Mouse (Mus musculus) G1E (cell line): ENCODE results near the gene Gm48551. TPM values are rescaled to one million over a fixed set of nuclear protein-coding genes. Genes with fewer than 3 reads are reported as not detected.

Experiments
- ATAC-seq: 2 replicates; pipeline ENCODE4 v1.8.0; 2016; ENCODE audit warnings: mild to moderate bottlenecking; ENCODE audit not compliant: insufficient number of reproducible peaks, poor library complexity, low FRiP score, severe bottlenecking; ENCODE audit errors: extremely low read depth
- DNase-seq: peaks from one replicate; pipeline ENCODE4 v3.0.0; 2012; ENCODE audit warnings: low spot score
- H3K27me3 ChIP-seq: 2 replicates; pipeline ENCODE4 v1.6.1; 2012; ENCODE audit warnings: mild to moderate bottlenecking, low read length, inconsistent platforms; ENCODE audit not compliant: insufficient read depth
- H3K36me3 ChIP-seq: replicated peaks from 2 replicates; pipeline ENCODE3; 2012; ENCODE audit warnings: mild to moderate bottlenecking, inconsistent platforms
- H3K4me1 ChIP-seq: 2 replicates; pipeline ENCODE4 v1.6.1; 2012; ENCODE audit warnings: low read depth, low read length, inconsistent platforms, mixed read lengths; ENCODE audit not compliant: insufficient read depth
- H3K4me3 ChIP-seq: 2 replicates; pipeline ENCODE4 v1.5.1; 2012; ENCODE audit warnings: low read depth, mild to moderate bottlenecking, inconsistent platforms, low read length, moderate library complexity, mixed read lengths
- H3K9me3 ChIP-seq: replicated peaks from 2 replicates; pipeline ENCODE4 v1.6.1; 2012; ENCODE audit warnings: inconsistent platforms
- CTCF ChIP-seq: IDR thresholded peaks from 2 replicates; pipeline ENCODE4 v1.5.1; 2012; ENCODE audit warnings: low read depth, low read length, inconsistent platforms, mixed read lengths
- GATA1 ChIP-seq: IDR thresholded peaks from 2 replicates; pipeline ENCODE4 v1.6.1; 2012; ENCODE audit warnings: borderline replicate concordance, low read length, inconsistent platforms, mixed read lengths
- GATA2 ChIP-seq: IDR thresholded peaks from 2 replicates; pipeline ENCODE4 v1.6.1; 2012; ENCODE audit warnings: low read depth, low read length, inconsistent platforms, borderline replicate concordance
- POLR2AphosphoS5 ChIP-seq: IDR thresholded peaks from 2 replicates; pipeline ENCODE4 v1.6.1; 2012; ENCODE audit warnings: low read depth, low read length, inconsistent platforms; ENCODE audit not compliant: insufficient replicate concordance
- TAL1 ChIP-seq: conservative IDR thresholded peaks from 2 replicates; pipeline ENCODE4 v1.6.1; 2012; ENCODE audit warnings: low read depth, low read length, inconsistent platforms, mixed read lengths
- polyA plus RNA-seq: library from polyadenylated mRNA; stranded (reverse); fragments of >175 nt; gene quantifications from 2 replicates; pipeline ENCODE4 v1.2.3, GENCODE M21; 2012
- total RNA-seq, 2 experiments: library from RNA; stranded (forward) in 1 of 2; stranded (reverse) in 1 of 2; fragments of 200-1000 nt in 1 of 2; fragments of >200 nt in 1 of 2; fragmentation: Nextera tagmentation in 1 of 2; gene quantifications; 2 replicates each; pipeline ENCODE4 v1.2.3; 2014 to 2017

The Gm48551 gene
- total and polyA plus RNA-seq, 3 experiments = 0.72 to 2.6 (median 1.1) TPM

GRCm38 (mm10) chr10:81410981-81411380, 26.7 kb downstream of the Gm48551 start:
- H3K36me3 ChIP-seq = peaks cover 34% of the 10 kb centered on the region
- H3K4me3 ChIP-seq = peak overlapping the region; percentile 45; the same call in 1 of the 2 replicates
- no peak for TF ChIP-seq CTCF
- no peak for TF ChIP-seq GATA1
- TF ChIP-seq GATA2 = no peak

DNA sequence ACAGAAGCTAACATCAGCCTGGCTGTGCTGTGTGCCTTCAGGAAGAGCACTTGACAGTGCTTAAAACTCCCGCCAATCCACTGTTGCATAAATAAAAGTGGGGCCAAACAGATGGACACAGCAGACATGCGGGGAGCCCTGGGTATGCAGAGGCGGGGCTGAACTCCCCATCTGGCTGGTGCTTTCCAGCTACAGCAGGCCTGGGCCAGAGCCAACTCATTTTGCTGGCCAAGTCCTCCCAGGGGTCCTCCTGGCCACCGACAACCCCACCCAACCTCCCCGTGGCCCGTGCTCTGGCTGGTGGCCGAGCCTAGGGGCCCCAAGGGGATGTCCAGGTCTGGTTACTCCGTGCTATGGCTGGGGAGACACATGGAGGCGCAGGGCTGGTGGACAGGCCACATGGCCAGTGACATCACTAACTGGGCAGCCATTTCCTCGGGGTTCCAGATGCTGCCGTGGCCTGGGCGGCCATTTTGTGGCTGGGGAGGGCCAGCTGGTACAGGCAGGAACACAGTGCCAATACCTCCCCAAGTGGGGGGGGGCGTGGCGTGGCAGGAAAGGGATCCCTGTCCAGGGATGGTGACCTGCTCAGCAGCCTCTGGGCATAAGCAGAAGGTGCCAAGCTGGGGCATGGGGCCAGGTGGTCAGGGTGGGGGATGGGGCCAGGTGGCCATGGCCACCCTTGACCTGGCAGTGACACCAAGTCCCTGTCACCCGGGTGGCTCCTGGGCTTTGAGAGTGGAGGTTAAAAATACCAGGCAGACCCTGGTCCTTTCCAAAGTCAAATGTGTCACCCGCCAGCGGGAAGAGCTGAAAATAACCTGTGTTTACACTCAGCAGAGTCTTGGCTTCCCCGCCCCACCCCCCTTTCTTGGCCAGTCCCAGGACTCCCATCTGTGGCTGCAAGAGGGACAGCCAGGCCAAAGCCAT, 27.5 kb downstream of the Gm48551 start:
- H3K36me3 ChIP-seq = peaks cover 28% of the 10 kb centered on the region
- H3K4me1 ChIP-seq = peaks cover 99% of the 10 kb centered on the region
- no peak for TF ChIP-seq GATA2
- TF ChIP-seq GATA1 = no peak
- no peak for TF ChIP-seq TAL1
- TF ChIP-seq POLR2AphosphoS5 = no peak
- TF ChIP-seq CTCF = no peak

More at GRCm38 (mm10) chr10:81410981-81411380, 26.7 kb downstream of the Gm48551 start:
- H3K27me3 ChIP-seq = peaks cover 30% of the 10 kb centered on the region; the same call in 1 of the 2 replicates
- ATAC-seq (no peak), DNase-seq (no peak)
- H3K9me3 ChIP-seq = no peaks in the 10 kb centered on the region
- peaks cover 100% of the 10 kb centered on the region for H3K4me1 ChIP-seq

GRCm38 (mm10) chr10:81412586-81413309, 28.5 kb downstream of the Gm48551 start:
- Histone ChIP-seq H3K36me3 (peaks cover 28% of the 10 kb centered on the region), H3K4me3 (no peak overlapping the region; the same call in 1 of the 2 replicates), H3K9me3 (no peaks in the 10 kb centered on the region), H3K27me3 (peaks cover 22% of the 10 kb centered on the region), H3K4me1 (peaks cover 98% of the 10 kb centered on the region)
- no peak for TF ChIP-seq POLR2AphosphoS5
- TF ChIP-seq TAL1 = no peak
- no peak for TF ChIP-seq CTCF
- TF ChIP-seq GATA2 = no peak
- no peak for TF ChIP-seq GATA1
- ATAC-seq (no peak), DNase-seq (no peak)

More for the DNA sequence above, 27.5 kb downstream of the Gm48551 start:
- Histone ChIP-seq H3K9me3 (no peaks in the 10 kb centered on the region), H3K27me3 (peaks cover 23% of the 10 kb centered on the region; the same call in 1 of the 2 replicates), H3K4me3 (peak overlapping the region; percentile 36; the same call in 1 of the 2 replicates)
- ATAC-seq (no peak), DNase-seq (no peak)

- no peak for DNase-seq
- H3K9me3 ChIP-seq = no peaks in the 10 kb centered on the region
- ATAC-seq = no peak
- H3K27me3 ChIP-seq = peaks cover 21% of the 10 kb centered on the region
- H3K4me1 ChIP-seq = peaks cover 94% of the 10 kb centered on the region
- no peak for TF ChIP-seq POLR2AphosphoS5
- TF ChIP-seq TAL1 = no peak
- no peak for TF ChIP-seq GATA2
- H3K36me3 ChIP-seq = peaks cover 26% of the 10 kb centered on the region
- H3K4me3 ChIP-seq = peak overlapping the region; percentile 53; the same call in 1 of the 2 replicates
Observed at GRCm38 (mm10) chr10:81413310-81414261, 29.3 kb downstream of the Gm48551 start.

DNA sequence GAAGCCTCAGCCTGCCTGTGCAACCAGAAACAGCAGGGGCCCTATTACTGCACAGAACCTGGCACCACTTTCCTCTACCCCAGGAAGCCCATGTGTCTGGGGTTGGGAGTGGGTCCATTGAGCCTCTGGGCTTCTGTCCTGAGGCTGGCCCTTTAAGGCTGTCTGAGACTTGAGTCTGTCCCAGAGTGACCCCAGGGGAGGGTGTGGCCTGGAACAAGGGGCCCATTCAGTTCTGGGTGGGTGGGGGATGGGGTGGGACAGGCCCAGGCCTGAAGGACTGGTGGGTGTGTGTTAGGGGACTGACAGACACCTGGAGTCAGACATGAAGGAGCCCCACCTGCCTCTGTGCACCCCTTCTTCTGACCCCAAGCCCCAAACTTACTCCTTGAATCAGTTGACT, 30.4 kb downstream of the Gm48551 start:
- H3K36me3 ChIP-seq = peaks cover 26% of the 10 kb centered on the region
- no peak overlapping the region; the same call in 1 of the 2 replicates for H3K4me3 ChIP-seq
- peaks cover 27% of the 10 kb centered on the region for H3K27me3 ChIP-seq
- H3K9me3 ChIP-seq = no peaks in the 10 kb centered on the region
- peaks cover 89% of the 10 kb centered on the region for H3K4me1 ChIP-seq
- ATAC-seq = no peak
- no peak for DNase-seq
- TF ChIP-seq TAL1 (no peak), CTCF (no peak), GATA2 (no peak), POLR2AphosphoS5 (no peak), GATA1 (no peak)
